Mouse (Mus musculus) MEL (cell line): Measurements from ENCODE around the gene Fkbp8. TPM values are rescaled to one million over a fixed set of nuclear protein-coding genes. Genes with fewer than 3 reads are reported as not detected.

ENCODE experiments used
- DNase-seq: peaks from one replicate; pipeline ENCODE4 v3.0.0; 2011; ENCODE audit warnings: low read depth, low spot score
- H3K27ac ChIP-seq: 2 replicates; pipeline ENCODE4 v1.5.1; 2012; ENCODE audit warnings: low read depth, mild to moderate bottlenecking, control low read depth, low read length, moderate library complexity; ENCODE audit not compliant: control insufficient read depth
- H3K27me3 ChIP-seq, 2 experiments: fragments of 150-350 bp in 1 of 2; sonication (generic) in 1 of 2; 2 replicates each; pipeline ENCODE4 v1.6.1; 2012; ENCODE audit warnings: low read length in 2 of 2, mild to moderate bottlenecking in 2 of 2, improper control_type of control experiment in 1 of 2, moderate library complexity in 1 of 2; ENCODE audit not compliant: insufficient read depth in 2 of 2, control insufficient read depth in 1 of 2
- H3K36me3 ChIP-seq, 2 experiments: 2 replicates each; pipeline ENCODE4 v1.6.1; 2012 to 2014; ENCODE audit warnings: low read length in 2 of 2, improper control_type of control experiment in 1 of 2, inconsistent platforms in 1 of 2, mild to moderate bottlenecking in 1 of 2; ENCODE audit not compliant: insufficient read depth in 2 of 2, control insufficient read depth in 1 of 2
- H3K4me1 ChIP-seq, 2 experiments: fragments of 150-350 bp in 1 of 2; sonication (generic) in 1 of 2; 2 replicates each; pipeline ENCODE4 v1.6.1; 2012; ENCODE audit warnings: low read length in 2 of 2, improper control_type of control experiment in 1 of 2, mild to moderate bottlenecking in 1 of 2; ENCODE audit not compliant: insufficient read depth in 2 of 2, control insufficient read depth in 1 of 2
- H3K4me3 ChIP-seq, 2 experiments: fragments of 150-350 bp in 1 of 2; sonication (generic) in 1 of 2; 2 replicates each; pipeline ENCODE4 v1.5.1; 2012; ENCODE audit warnings: low read depth in 2 of 2, low read length in 2 of 2, mild to moderate bottlenecking in 2 of 2, moderate library complexity in 2 of 2, control low read depth in 1 of 2, improper control_type of control experiment in 1 of 2; ENCODE audit not compliant: control insufficient read depth in 1 of 2, insufficient read depth in 1 of 2
- H3K79me2 ChIP-seq: 2 replicates; pipeline ENCODE4 v1.6.1; 2012; ENCODE audit warnings: mild to moderate bottlenecking, low read length, moderate library complexity; ENCODE audit not compliant: control insufficient read depth, poor library complexity, insufficient read depth
- H3K9ac ChIP-seq: 2 replicates; pipeline ENCODE4 v1.6.1; 2012; ENCODE audit warnings: low read depth, mild to moderate bottlenecking, control low read depth, low read length, moderate library complexity; ENCODE audit not compliant: control insufficient read depth, poor library complexity, severe bottlenecking
- H3K9me3 ChIP-seq: fragments of 150-350 bp; sonication (generic); replicated peaks from 2 replicates; pipeline ENCODE4 v1.6.1; 2012; ENCODE audit warnings: mild to moderate bottlenecking, low read length, improper control_type of control experiment, moderate library complexity; ENCODE audit not compliant: insufficient read depth
- BHLHE40 ChIP-seq: IDR thresholded peaks from 2 replicates; pipeline ENCODE4 v1.6.1; 2012; ENCODE audit warnings: low read depth, mild to moderate bottlenecking, inconsistent platforms, low read length, improper control_type of control experiment, borderline replicate concordance
- CHD2 ChIP-seq: IDR thresholded peaks from 2 replicates; pipeline ENCODE4 v1.6.1; 2011; ENCODE audit warnings: low read length, improper control_type of control experiment
- CTCF ChIP-seq, 3 experiments: IDR thresholded peaks in 2 of 3; conservative IDR thresholded peaks in 1 of 3; 2 replicates each; pipeline ENCODE4 v1.5.1; 2011 to 2012; ENCODE audit warnings: low read length in 3 of 3, low read depth in 2 of 3, mild to moderate bottlenecking in 2 of 3, improper control_type of control experiment in 1 of 3, inconsistent platforms in 1 of 3, mixed read lengths in 1 of 3, moderate library complexity in 1 of 3; ENCODE audit not compliant: control insufficient read depth in 1 of 3, insufficient read depth in 1 of 3, poor library complexity in 1 of 3, severe bottlenecking in 1 of 3
- E2F4 ChIP-seq: IDR thresholded peaks from 2 replicates; pipeline ENCODE4 v1.6.1; 2011; ENCODE audit warnings: low read depth, low read length, improper control_type of control experiment, borderline replicate concordance
- ELF1 ChIP-seq: IDR thresholded peaks from 2 replicates; pipeline ENCODE4 v1.6.1; 2014; ENCODE audit warnings: low read depth, mild to moderate bottlenecking, inconsistent platforms, low read length, improper control_type of control experiment, moderate library complexity
- HCFC1 ChIP-seq: IDR thresholded peaks from 2 replicates; pipeline ENCODE4 v1.6.1; 2012; ENCODE audit warnings: low read depth, mild to moderate bottlenecking, inconsistent platforms, low read length, improper control_type of control experiment, moderate library complexity
- MXI1 ChIP-seq: IDR thresholded peaks from 2 replicates; pipeline ENCODE4 v1.6.1; 2011; ENCODE audit warnings: mild to moderate bottlenecking, low read depth, low read length, improper control_type of control experiment
- NELFE ChIP-seq: IDR thresholded peaks from 2 replicates; pipeline ENCODE4 v1.6.1; 2011; ENCODE audit warnings: low read depth, low read length, improper control_type of control experiment
- NRF1 ChIP-seq: IDR thresholded peaks from 2 replicates; pipeline ENCODE4 v1.6.1; 2014; ENCODE audit warnings: low read depth, mild to moderate bottlenecking, inconsistent platforms, low read length, improper control_type of control experiment, moderate library complexity; ENCODE audit not compliant: poor library complexity, insufficient read depth, severe bottlenecking
- RAD21 ChIP-seq: IDR thresholded peaks from 2 replicates; pipeline ENCODE4 v1.6.1; 2011; ENCODE audit warnings: mild to moderate bottlenecking, low read depth, low read length, improper control_type of control experiment
- RCOR1 ChIP-seq: IDR thresholded peaks from 2 replicates; pipeline ENCODE4 v1.6.1; 2012; ENCODE audit warnings: low read depth, mild to moderate bottlenecking, inconsistent platforms, low read length, improper control_type of control experiment
- SIN3A ChIP-seq: IDR thresholded peaks from 2 replicates; pipeline ENCODE4 v1.6.1; 2012; ENCODE audit warnings: low read length, improper control_type of control experiment, inconsistent platforms
- SMC3 ChIP-seq: IDR thresholded peaks from 2 replicates; pipeline ENCODE4 v1.6.1; 2011; ENCODE audit warnings: low read depth, low read length, improper control_type of control experiment
- UBTF ChIP-seq: IDR thresholded peaks from 2 replicates; pipeline ENCODE4 v1.6.1; 2012; ENCODE audit warnings: low read depth, mild to moderate bottlenecking, inconsistent platforms, low read length, improper control_type of control experiment, moderate library complexity, borderline replicate concordance; ENCODE audit not compliant: insufficient read depth
- ZC3H11A ChIP-seq: IDR thresholded peaks from 2 replicates; pipeline ENCODE4 v1.6.1; 2012; ENCODE audit warnings: low read depth, mild to moderate bottlenecking, inconsistent platforms, low read length, improper control_type of control experiment
- ZNF384 ChIP-seq: IDR thresholded peaks from 2 replicates; pipeline ENCODE4 v1.6.1; 2012; ENCODE audit warnings: low read depth, mild to moderate bottlenecking, inconsistent platforms, low read length, improper control_type of control experiment
- polyA plus RNA-seq, 2 experiments: library from polyadenylated mRNA; stranded (reverse) in 1 of 2; unstranded in 1 of 2; fragments of >175 nt in 1 of 2; fragments of >200 nt in 1 of 2; gene quantifications; 2 replicates each; pipeline versions ENCODE4 v1.2.1 to v1.2.4; 2012; ENCODE audit warnings: low replicate concordance in 2 of 2, low read depth in 1 of 2; ENCODE audit not compliant: insufficient read length in 2 of 2, insufficient read depth in 1 of 2, missing spikeins in 1 of 2
- total RNA-seq: library from RNA; depleted of rRNA; stranded (reverse); fragments of 300-350 nt; gene quantifications from 2 replicates; pipeline ENCODE4 v1.2.3, GENCODE M21; 2012

Gene Fkbp8
- total and polyA plus RNA-seq, 3 experiments: 215 to 349 TPM; not detected in 1

DNA sequence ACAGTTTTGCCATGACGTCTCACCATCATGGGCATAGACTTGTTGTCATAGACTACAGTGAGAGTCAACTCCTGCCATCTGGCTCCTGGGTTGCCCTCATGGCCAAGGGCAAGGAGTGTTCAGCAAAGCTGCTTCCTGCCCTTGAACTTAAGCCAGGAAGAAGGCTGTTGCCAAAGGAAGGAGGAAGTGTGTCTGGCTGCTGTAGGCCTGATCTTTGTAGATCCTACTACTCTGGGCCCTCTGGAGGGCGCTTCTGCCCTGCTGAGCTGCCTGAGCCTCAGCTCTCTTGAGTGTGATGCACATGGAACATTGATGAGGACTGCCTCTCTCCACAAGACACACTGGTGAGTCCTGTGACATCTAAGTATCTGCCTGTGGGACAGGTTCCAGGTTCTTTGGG lies 32.6 kb downstream of the Fkbp8 start:
- Histone ChIP-seq H3K4me1 (peaks cover 30 to 55% of the 10 kb centered on the region in 2 experiments), H3K27me3 (no peaks in the 10 kb centered on the region), H3K36me3 (peaks cover 0 to 26% of the 10 kb centered on the region in 2 experiments; a peak in 3 of 4 replicates), H3K9ac (no peak overlapping the region), H3K9me3 (no peaks in the 10 kb centered on the region), H3K79me2 (peaks cover 10% of the 10 kb centered on the region; the same call in 1 of the 2 replicates), H3K4me3 (no peak overlapping the region), H3K27ac (no peak overlapping the region)
- peak; percentile 82 for DNase-seq
- TF ChIP-seq ELF1: peak; percentile 61; the same call in 1 of the 2 replicates
- TF ChIP-seq HCFC1: peak; percentile 24; the same call in 1 of the 2 replicates
- TF ChIP-seq ZC3H11A: 0 out of 2 replicates have a peak, but pooled peaks have one; percentile 21
- TF ChIP-seq SIN3A: peak; percentile 52; the same call in 1 of the 2 replicates
- TF ChIP-seq SMC3: peak; percentile 58
- TF ChIP-seq RAD21: peak; percentile 62
- TF ChIP-seq ZNF384: no peak
- peak; percentile 55; the same call in 1 of the 2 replicates for TF ChIP-seq MXI1
- TF ChIP-seq CTCF (IDR thresholded peaks at IDR 0.05 in 2 of 3, conservative IDR thresholded peaks at IDR 0.05 in 1 of 3; ENCODE audit: control insufficient read depth in 1 of 3, insufficient read depth in 1 of 3, low read depth in 2 of 3, low read length in 3 of 3, poor library complexity in 1 of 3, severe bottlenecking in 1 of 3): peak; percentile 27 to 76 (median 63)
- no peak for TF ChIP-seq UBTF
- TF ChIP-seq NRF1: 0 out of 2 replicates have a peak, but pooled peaks have one; percentile 12
- no peak for TF ChIP-seq BHLHE40

DNA sequence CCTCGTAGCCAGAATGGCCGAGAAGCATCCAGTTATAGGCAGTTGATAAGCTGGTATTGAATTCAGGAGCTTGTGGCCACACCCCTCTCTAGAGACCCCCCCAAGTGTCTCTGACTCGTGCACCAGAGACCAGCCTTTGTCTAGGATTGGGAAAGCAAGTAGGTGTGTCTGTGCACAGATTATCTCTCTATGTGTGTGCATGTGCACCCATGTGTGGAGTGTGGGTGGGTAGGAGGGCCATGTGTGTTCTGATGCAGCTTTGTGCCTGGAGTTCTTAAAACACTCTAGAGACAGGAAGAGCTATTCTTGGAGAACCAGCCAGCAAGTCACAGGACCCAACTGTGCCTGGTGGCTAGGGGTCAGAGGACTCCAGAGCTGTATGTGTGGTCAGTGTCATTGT lies 33.0 kb downstream of the Fkbp8 start:
- H3K4me3 ChIP-seq: no peak overlapping the region
- DNase-seq: no peak
- H3K4me1 ChIP-seq: peaks cover 34 to 60% of the 10 kb centered on the region in 2 experiments
- no peaks in the 10 kb centered on the region for H3K27me3 ChIP-seq
- H3K9me3 ChIP-seq: no peaks in the 10 kb centered on the region
- no peak overlapping the region for H3K9ac ChIP-seq
- no peak overlapping the region for H3K27ac ChIP-seq
- TF ChIP-seq SMC3 (no peak), NELFE (no peak), E2F4 (no peak), RCOR1 (no peak), NRF1 (no peak), UBTF (no peak), CHD2 (no peak), BHLHE40 (no peak)
- TF ChIP-seq, all 39 proteins: peak for 0
- H3K36me3 ChIP-seq: peaks cover 0 to 30% of the 10 kb centered on the region in 2 experiments; a peak in 3 of 4 replicates
- peaks cover 7% of the 10 kb centered on the region; the same call in 1 of the 2 replicates for H3K79me2 ChIP-seq
